Mouse (Mus musculus) embryonic fibroblast, embryonic 13.5 days (primary cell): ENCODE measurements around the gene Hspa8. TPM values are rescaled to one million over a fixed set of nuclear protein-coding genes. Genes with fewer than 3 reads are reported as not detected.
"Not testable (repeated sequence)": the region's sequence is repeated elsewhere in the genome, so short reads cannot be mapped to it uniquely, and the experiment has no call there.

Experiments
- H3K27ac ChIP-seq: 2 replicates; pipeline ENCODE4 v1.5.1; 2012; ENCODE audit warnings: low read length, control low read depth, inconsistent platforms; ENCODE audit not compliant: insufficient read depth
- H3K4me1 ChIP-seq: 2 replicates; pipeline ENCODE4 v1.6.1; 2011; ENCODE audit warnings: low read length; ENCODE audit not compliant: control insufficient read depth, insufficient read depth
- H3K4me3 ChIP-seq: 2 replicates; pipeline ENCODE4 v1.5.1; 2011; ENCODE audit warnings: mild to moderate bottlenecking, control low read depth, low read length; ENCODE audit not compliant: insufficient read depth
- CTCF ChIP-seq: IDR thresholded peaks from 2 replicates; pipeline ENCODE4 v1.5.1; 2011; ENCODE audit warnings: mild to moderate bottlenecking, control low read depth, low read length, moderate library complexity, borderline replicate concordance; ENCODE audit not compliant: insufficient read depth
- POLR2A ChIP-seq: IDR thresholded peaks from 2 replicates; pipeline ENCODE4 v1.6.1; 2011; ENCODE audit warnings: low read depth, mild to moderate bottlenecking, control low read depth, low read length, moderate library complexity
- polyA plus RNA-seq: library from polyadenylated mRNA; stranded (reverse); fragments of >200 nt; gene quantifications from 2 replicates; pipeline ENCODE4 v1.2.4, GENCODE M21; 2011; ENCODE audit warnings: low read depth; ENCODE audit not compliant: missing spikeins, insufficient read length

Gene Hspa8
- polyA plus RNA-seq, 1 experiment = 2,507 TPM

GRCm38 (mm10) chr9:40798247-40798960, 2.4 kb upstream of the Hspa8 start:
- peak overlapping the region; percentile 100 for H3K27ac ChIP-seq
- TF ChIP-seq POLR2A (no peak), CTCF (no peak)
- H3K4me3 ChIP-seq = no peak overlapping the region
- H3K4me1 ChIP-seq = peaks cover 13% of the 10 kb centered on the region

GRCm38 (mm10) chr9:40799112-40799511, 1.7 kb upstream of the Hspa8 start:
- no peak overlapping the region for H3K4me3 ChIP-seq
- H3K27ac ChIP-seq = peak overlapping the region; percentile 100
- H3K4me1 ChIP-seq = peaks cover 13% of the 10 kb centered on the region
- TF ChIP-seq CTCF = no peak
- no peak for TF ChIP-seq POLR2A

DNA sequence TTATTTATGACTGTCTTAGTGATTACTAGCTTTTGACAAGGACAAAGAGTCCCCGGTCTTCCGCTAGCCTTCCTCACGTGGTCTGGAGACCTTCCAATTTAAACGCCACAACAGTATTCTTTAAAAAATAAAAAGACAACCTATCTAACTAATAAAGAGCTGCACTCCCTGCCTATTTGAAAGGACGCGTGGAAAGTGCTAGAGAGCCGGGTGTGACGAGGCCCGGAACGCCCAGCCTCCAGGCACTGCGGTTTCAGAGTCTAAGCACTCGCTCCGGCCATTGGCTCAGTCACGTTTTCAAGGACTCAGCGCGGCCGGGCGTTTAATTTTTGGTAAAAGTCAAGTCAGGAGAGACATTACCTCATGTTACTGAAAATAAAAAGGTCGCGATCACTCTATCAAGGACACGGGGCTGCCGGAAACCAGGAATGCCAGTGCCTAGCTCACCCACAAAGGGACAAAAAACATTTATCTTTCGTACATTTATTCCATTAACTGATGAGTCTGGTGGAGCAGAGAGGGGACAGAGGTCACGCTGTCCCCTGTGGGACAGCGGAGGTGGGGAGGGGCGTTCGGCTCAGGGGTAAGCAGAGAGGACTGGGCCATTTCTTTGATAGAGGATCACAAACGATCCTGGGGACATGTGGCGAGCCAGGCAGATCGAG, 815 bp upstream of the Hspa8 start:
- peaks cover 14% of the 10 kb centered on the region for H3K4me1 ChIP-seq
- TF ChIP-seq CTCF = no peak
- TF ChIP-seq POLR2A = peak; percentile 66
- H3K4me3 ChIP-seq = peak overlapping the region; percentile 49
- peak overlapping the region; percentile 100 for H3K27ac ChIP-seq

DNA sequence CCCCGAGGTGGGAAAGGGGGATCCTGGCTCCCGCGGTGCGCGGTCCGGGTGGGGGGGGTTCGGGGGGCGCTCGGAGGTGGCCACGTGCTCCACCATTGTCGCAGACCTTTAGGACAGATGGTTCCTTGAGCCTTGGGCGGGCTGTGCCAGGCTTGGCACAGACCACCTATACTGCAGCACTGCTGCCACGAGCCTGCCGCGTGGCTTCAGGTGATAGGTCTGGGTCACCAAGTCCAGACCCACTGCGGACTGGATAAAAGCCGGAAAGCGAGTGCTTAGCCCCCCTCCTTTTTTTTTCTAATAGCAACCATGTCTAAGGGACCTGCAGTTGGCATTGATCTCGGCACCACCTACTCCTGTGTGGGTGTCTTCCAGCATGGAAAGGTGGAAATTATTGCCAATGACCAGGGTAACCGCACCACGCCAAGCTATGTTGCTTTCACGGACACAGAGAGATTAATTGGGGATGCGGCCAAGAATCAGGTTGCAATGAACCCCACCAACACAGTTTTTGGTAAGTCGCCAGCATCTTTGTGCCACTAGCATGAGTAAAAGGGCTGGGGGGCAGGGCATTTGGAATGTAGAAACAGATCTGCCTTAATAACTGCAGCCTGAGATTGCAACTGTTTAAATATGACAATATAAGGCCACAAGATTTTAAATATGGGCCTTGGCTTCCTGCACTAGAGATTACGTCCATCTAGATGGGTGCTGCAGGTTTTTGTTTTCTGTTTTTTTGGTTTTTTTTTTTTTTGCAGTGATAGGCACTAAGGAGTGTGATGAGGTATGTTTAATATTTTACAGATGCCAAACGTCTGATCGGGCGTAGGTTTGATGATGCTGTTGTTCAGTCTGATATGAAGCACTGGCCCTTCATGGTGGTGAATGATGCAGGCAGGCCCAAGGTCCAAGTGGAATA, 1.1 kb downstream of the Hspa8 start:
- Histone ChIP-seq H3K27ac (peak overlapping the region; percentile 78), H3K4me1 (peaks cover 13% of the 10 kb centered on the region; the same call in 1 of the 2 replicates), H3K4me3 (peak overlapping the region; percentile 93)
- TF ChIP-seq POLR2A = peak; percentile 48

- H3K27ac ChIP-seq = not testable (repeated sequence)
- peaks cover 16% of the 10 kb centered on the region; the same call in 1 of the 2 replicates for H3K4me1 ChIP-seq
- peak overlapping the region; percentile 93 for H3K4me3 ChIP-seq
Measured at GRCm38 (mm10) chr9:40802533-40802875, 1.7 kb downstream of the Hspa8 start.

GRCm38 (mm10) chr9:40804576-40804975, 3.8 kb downstream of the Hspa8 start:
- peak; percentile 9; the same call in 1 of the 2 replicates for TF ChIP-seq POLR2A
- not testable (repeated sequence) for H3K27ac ChIP-seq, H3K4me1 ChIP-seq
- H3K4me3 ChIP-seq = peak overlapping the region; percentile 69

GRCm38 (mm10) chr9:40805263-40805662, 4.5 kb downstream of the Hspa8 start:
- Histone ChIP-seq H3K4me1 (peaks cover 9% of the 10 kb centered on the region; the same call in 1 of the 2 replicates), H3K4me3 (peak overlapping the region; percentile 28), H3K27ac (peak overlapping the region; percentile 90)
- 0 out of 2 replicates have a peak, but pooled peaks have one; percentile 19 for TF ChIP-seq POLR2A
- no peak for TF ChIP-seq CTCF

DNA sequence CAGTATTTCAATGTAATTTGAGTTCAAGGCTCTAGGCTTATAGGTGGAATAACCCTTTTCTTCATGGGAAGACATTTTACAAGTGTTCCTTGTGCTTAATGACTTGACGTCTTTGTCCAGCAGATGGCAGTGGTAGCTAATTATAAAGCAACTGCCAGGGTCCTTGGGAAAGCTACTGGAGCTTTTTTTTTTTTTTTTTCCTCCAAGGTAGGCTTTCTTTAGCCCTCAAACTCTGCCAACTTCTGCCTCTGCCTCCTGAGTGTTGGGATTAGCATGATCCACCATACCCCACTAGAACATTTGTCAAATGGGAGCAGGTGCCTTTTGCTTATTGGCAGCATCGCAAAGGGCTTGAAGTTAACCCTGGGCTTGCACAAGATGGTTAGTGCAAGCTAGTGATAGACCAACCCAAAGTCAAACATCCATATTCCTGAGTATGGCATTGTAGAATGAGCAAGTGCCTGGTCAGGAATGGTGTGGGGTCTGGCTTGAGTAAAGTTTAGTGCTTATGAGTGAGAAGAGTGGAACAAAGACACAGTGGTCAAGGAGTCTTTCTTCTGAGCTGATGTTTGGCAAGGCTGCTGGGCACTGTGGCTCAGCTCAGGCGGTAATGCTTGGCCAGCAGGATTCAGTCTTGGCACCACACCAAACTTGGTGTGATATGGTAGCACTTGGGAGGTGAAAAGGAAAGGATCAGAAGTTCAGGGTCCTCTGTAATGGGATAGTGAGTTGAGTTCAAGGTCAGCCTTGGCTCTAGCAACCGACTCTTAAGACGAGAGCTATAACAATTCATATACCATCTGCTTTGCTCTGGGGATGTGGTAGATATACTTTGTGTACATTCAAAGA, 5.9 kb downstream of the Hspa8 start:
- H3K4me1 ChIP-seq = peaks cover 9% of the 10 kb centered on the region; the same call in 1 of the 2 replicates
- peak overlapping the region; percentile 34 for H3K27ac ChIP-seq
- peak; percentile 79 for TF ChIP-seq POLR2A
- TF ChIP-seq CTCF = no peak
- H3K4me3 ChIP-seq = no peak overlapping the region

GRCm38 (mm10) chr9:40807289-40807920, 6.6 kb downstream of the Hspa8 start:
- Histone ChIP-seq H3K4me1 (peaks cover 9% of the 10 kb centered on the region; the same call in 1 of the 2 replicates), H3K4me3 (no peak overlapping the region), H3K27ac (peak overlapping the region; percentile 34)
- no peak for TF ChIP-seq CTCF
- no peak; the same call in 1 of the 2 replicates for TF ChIP-seq POLR2A
